Mouse (Mus musculus): Measurements from ENCODE around the gene Lingo2.

The Lingo2 gene

GRCm38 (mm10) chr4:36540664-36541360 lies 410.7 kb downstream of the Lingo2 start:
- no peak for DNase-seq

GRCm38 (mm10) chr4:36533895-36534294 lies 417.7 kb downstream of the Lingo2 start:
- DNase-seq = no peak

- DNase-seq = no peak
Measured at GRCm38 (mm10) chr4:36490255-36490654, 461.3 kb downstream of the Lingo2 start.

- DNase-seq = no peak
Measured at GRCm38 (mm10) chr4:36435211-36435610, 516.3 kb downstream of the Lingo2 start.

- no peak for DNase-seq
Measured at GRCm38 (mm10) chr4:36426192-36426591, 525.4 kb downstream of the Lingo2 start.

- DNase-seq = peak; percentile 55
Measured at GRCm38 (mm10) chr4:36407350-36407749, 544.2 kb downstream of the Lingo2 start.

GRCm38 (mm10) chr4:36368925-36369324 lies 582.6 kb downstream of the Lingo2 start:
- DNase-seq = no peak

- no peak for DNase-seq
Measured at GRCm38 (mm10) chr4:36354401-36354800, 597.1 kb downstream of the Lingo2 start.

GRCm38 (mm10) chr4:36331741-36332140 lies 619.8 kb downstream of the Lingo2 start:
- no peak for DNase-seq

GRCm38 (mm10) chr4:36325603-36326002 lies 625.9 kb downstream of the Lingo2 start:
- DNase-seq = no peak

GRCm38 (mm10) chr4:36313067-36313466 lies 638.5 kb downstream of the Lingo2 start:
- DNase-seq = no peak

GRCm38 (mm10) chr4:36311431-36311830 lies 640.1 kb downstream of the Lingo2 start:
- DNase-seq = no peak

GRCm38 (mm10) chr4:36305228-36305627 lies 646.3 kb downstream of the Lingo2 start:
- no peak for DNase-seq

- DNase-seq = no peak
Measured at GRCm38 (mm10) chr4:36289701-36290053, 661.9 kb downstream of the Lingo2 start.

- DNase-seq = peak; percentile 86
Measured at GRCm38 (mm10) chr4:36288813-36289700, 662.5 kb downstream of the Lingo2 start.

GRCm38 (mm10) chr4:36262436-36263169 lies 688.9 kb downstream of the Lingo2 start:
- no peak for DNase-seq

- no peak for DNase-seq
Measured at GRCm38 (mm10) chr4:36186231-36186922, 765.2 kb downstream of the Lingo2 start.

GRCm38 (mm10) chr4:36183643-36184042 lies 767.9 kb downstream of the Lingo2 start:
- DNase-seq = no peak

- DNase-seq = no peak
Measured at GRCm38 (mm10) chr4:36170099-36170498, 781.4 kb downstream of the Lingo2 start.

GRCm38 (mm10) chr4:36131341-36131740 lies 820.2 kb downstream of the Lingo2 start:
- DNase-seq = no peak

- DNase-seq = no peak
Measured at GRCm38 (mm10) chr4:36095482-36095881, 856.1 kb downstream of the Lingo2 start.

- DNase-seq = no peak
Measured at GRCm38 (mm10) chr4:36081095-36081852, 870.3 kb downstream of the Lingo2 start.

All from heart, adult 11 months (tissue).